Mouse (Mus musculus): ENCODE results near the gene Lhpp.

DNA sequence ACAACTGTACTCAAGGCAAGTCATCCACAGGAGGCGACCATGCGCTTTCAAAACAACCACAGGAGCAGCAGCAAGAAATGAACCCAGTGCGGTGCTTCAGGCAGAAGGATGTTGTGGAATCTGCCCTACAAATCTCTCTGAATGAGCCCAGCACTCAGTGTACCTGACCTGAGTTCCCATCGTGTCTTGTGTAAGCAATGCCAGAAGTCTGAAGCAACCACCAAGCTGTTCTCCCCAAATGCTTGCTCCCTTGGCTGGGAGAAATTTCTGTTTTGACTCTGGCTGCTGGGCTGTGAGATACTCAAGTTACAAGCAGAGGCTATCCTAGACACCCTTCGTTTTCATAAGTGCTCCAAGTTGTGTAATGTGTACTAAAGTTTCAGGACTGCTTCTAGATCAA, 4.7 kb upstream of the Lhpp start:
- TF ChIP-seq POLR2A (IDR thresholded peaks at IDR 0.05; ENCODE audit: insufficient read depth, low read depth, low read length) (no peak), CTCF (IDR thresholded peaks at IDR 0.05; ENCODE audit: insufficient read depth, low read depth, low read length) (no peak)
